Mouse (Mus musculus) cerebral cortex, adult 2 months (tissue): ENCODE results near the gene Arhgap22.

Source experiments
- WGBS: fragments of 180-500 bp; shearing (Covaris S2); methylation state at CpG from one replicate; pipeline ENCODE4 v1.1.7; 2018; 5-methylcytosine and 5-hydroxymethylcytosine counted together

Gene Arhgap22

GRCm38 (mm10) chr14:33215163-33215562 lies 1.3 kb downstream of the Arhgap22 start:
- 58% methylated on average over 1 of the region's 1 CpGs for WGBS

GRCm38 (mm10) chr14:33216343-33217208 lies 2.8 kb downstream of the Arhgap22 start:
- 50% methylated on average over 19 of the region's 19 CpGs for WGBS

- 84% methylated on average over 4 of the region's 4 CpGs for WGBS
These were observed 11.4 kb downstream of the Arhgap22 start for GRCm38 (mm10) chr14:33225235-33225634.

GRCm38 (mm10) chr14:33230672-33231071 lies 16.8 kb downstream of the Arhgap22 start:
- 91% methylated on average over 4 of the region's 4 CpGs for WGBS

- WGBS: 95% methylated on average over 3 of the region's 3 CpGs
These were observed 17.5 kb downstream of the Arhgap22 start for GRCm38 (mm10) chr14:33231311-33231710.

GRCm38 (mm10) chr14:33232048-33232447 lies 18.2 kb downstream of the Arhgap22 start:
- WGBS: 63% methylated on average over 5 of the region's 5 CpGs

GRCm38 (mm10) chr14:33235661-33236060 lies 21.8 kb downstream of the Arhgap22 start:
- WGBS: 84% methylated on average over 6 of the region's 6 CpGs

- WGBS: 85% methylated on average over 2 of the region's 2 CpGs
These were observed 26.6 kb downstream of the Arhgap22 start for GRCm38 (mm10) chr14:33240400-33240799.

GRCm38 (mm10) chr14:33243261-33243660 lies 29.4 kb downstream of the Arhgap22 start:
- WGBS: 78% methylated on average over 2 of the region's 2 CpGs

- 66% methylated on average over 3 of the region's 3 CpGs for WGBS
These were observed 30.7 kb downstream of the Arhgap22 start for GRCm38 (mm10) chr14:33244519-33244918.

- 87% methylated on average over 2 of the region's 2 CpGs for WGBS
These were observed 31.1 kb downstream of the Arhgap22 start for GRCm38 (mm10) chr14:33244946-33245345.

- WGBS: 57% methylated on average over 8 of the region's 8 CpGs
These were observed 32.6 kb downstream of the Arhgap22 start for GRCm38 (mm10) chr14:33246476-33246875.

GRCm38 (mm10) chr14:33247623-33248022 lies 33.8 kb downstream of the Arhgap22 start:
- 28% methylated on average over 11 of the region's 11 CpGs for WGBS

GRCm38 (mm10) chr14:33248741-33249140 lies 34.9 kb downstream of the Arhgap22 start:
- WGBS: 94% methylated on average over 5 of the region's 5 CpGs

GRCm38 (mm10) chr14:33250215-33250939 lies 36.6 kb downstream of the Arhgap22 start:
- WGBS: 25% methylated on average over 30 of the region's 30 CpGs

GRCm38 (mm10) chr14:33250956-33251745 lies 37.3 kb downstream of the Arhgap22 start:
- WGBS: 23% methylated on average over 13 of the region's 13 CpGs

- WGBS: 87% methylated on average over 5 of the region's 5 CpGs
These were observed 44.4 kb downstream of the Arhgap22 start for GRCm38 (mm10) chr14:33258256-33258655.

- WGBS: 93% methylated on average over 6 of the region's 6 CpGs
These were observed 46.3 kb downstream of the Arhgap22 start for GRCm38 (mm10) chr14:33260131-33260530.

GRCm38 (mm10) chr14:33264795-33265194 lies 51.0 kb downstream of the Arhgap22 start:
- WGBS: 94% methylated on average over 13 of the region's 13 CpGs

- 53% methylated on average over 2 of the region's 2 CpGs for WGBS
These were observed 62.4 kb downstream of the Arhgap22 start for GRCm38 (mm10) chr14:33276240-33276639.

GRCm38 (mm10) chr14:33278374-33278773 lies 64.5 kb downstream of the Arhgap22 start:
- 72% methylated on average over 2 of the region's 2 CpGs for WGBS

- WGBS: 87% methylated on average over 2 of the region's 2 CpGs
These were observed 67.1 kb downstream of the Arhgap22 start for GRCm38 (mm10) chr14:33280921-33281320.
